Mouse (Mus musculus) midbrain, embryonic 14.5 days (tissue): Measurements from ENCODE around the gene Wnt3a. TPM values are rescaled to one million over a fixed set of nuclear protein-coding genes. Genes with fewer than 3 reads are reported as not detected.

Experiments used
- microRNA-seq: library from miRNA; unstranded; fragments of <30 nt; microRNA quantifications from one replicate; pipeline ENCODE4, GENCODE M21; 2016
- polyA plus RNA-seq: library from polyadenylated mRNA; unstranded; fragments of >200 nt; fragmentation: Nextera tagmentation; extraction: Ambion mirVana; gene quantifications from 2 replicates; pipeline ENCODE4 v1.2.1, GENCODE M21; 2014

Gene Wnt3a
- polyA plus RNA-seq, 1 experiment from 2014 or later = 0.46 TPM

Small RNA genes within 50 kb of the gene (microRNA-seq; reads per million reads assigned to microRNA genes)
- gene Gm24756 = not detected

Other genes with a start within 250 kb of the Wnt3a start
- 0.37 and 0.43 TPM in 2 replicates for gene Obscn, start 154.3 kb downstream of the Wnt3a start, polyA plus RNA-seq
- gene Iba57, start 127.0 kb downstream of the Wnt3a start, polyA plus RNA-seq = 3.1 and 6.3 TPM in 2 replicates
- 0.18 TPM in 1 of 2 replicates, not detected in the other for gene Gjc2, start 107.5 kb downstream of the Wnt3a start, polyA plus RNA-seq
- gene Guk1, start 98.5 kb downstream of the Wnt3a start, polyA plus RNA-seq = 205 and 261 TPM in 2 replicates
- 87.7 and 108 TPM in 2 replicates for gene Mrpl55, start 88.3 kb downstream of the Wnt3a start, polyA plus RNA-seq
- 23.7 and 26.7 TPM in 2 replicates for gene 2310033P09Rik, start 82.4 kb downstream of the Wnt3a start, polyA plus RNA-seq
- gene Arf1, start 62.5 kb downstream of the Wnt3a start, polyA plus RNA-seq = 594 and 613 TPM in 2 replicates
- gene Wnt9a, start 16.2 kb upstream of the Wnt3a start, polyA plus RNA-seq = 1.6 and 1.7 TPM in 2 replicates
- gene Prss38, start 84.9 kb upstream of the Wnt3a start, polyA plus RNA-seq = 0.17 TPM in 1 of 2 replicates, not detected in the other
- 15.4 and 16.6 TPM in 2 replicates for gene Jmjd4, start 159.3 kb upstream of the Wnt3a start, polyA plus RNA-seq
- gene Snap47, start 160.4 kb upstream of the Wnt3a start, polyA plus RNA-seq = 525 and 579 TPM in 2 replicates
- 16.8 and 18.3 TPM in 2 replicates for gene Zfp867, start 181.7 kb upstream of the Wnt3a start, polyA plus RNA-seq
- gene Zkscan17, start 236.0 kb upstream of the Wnt3a start, polyA plus RNA-seq = 15.5 and 16.1 TPM in 2 replicates